Mouse (Mus musculus): ENCODE measurements around the gene Dnmt3a. TPM values are rescaled to one million over a fixed set of nuclear protein-coding genes. Genes with fewer than 3 reads are reported as not detected.

The Dnmt3a gene
- polyA plus RNA-seq, 1 experiment from 2014 or later = 61.9 TPM

- ATAC-seq (ENCODE audit: low FRiP score) = peak; percentile 88
- Histone ChIP-seq H3K4me2 (replicated peaks) (peak overlapping the region; percentile 61), H3K9me3 (ENCODE audit: control insufficient read depth, low read length) (no peaks in the 10 kb centered on the region), H3K27me3 (ENCODE audit: control insufficient read depth, insufficient read depth, low read length) (no peaks in the 10 kb centered on the region), H3K4me3 (replicated peaks; ENCODE audit: low read length) (peak overlapping the region; percentile 25), H3K27ac (peak overlapping the region; percentile 47; the same call in 1 of the 2 replicates), H3K4me1 (replicated peaks; ENCODE audit: control insufficient read depth, insufficient read depth, low read length) (peaks cover 10% of the 10 kb centered on the region), H3K9ac (peak overlapping the region; percentile 51), H3K36me3 (replicated peaks; ENCODE audit: control insufficient read depth, insufficient read depth) (no peaks in the 10 kb centered on the region)
- 1% methylated on average over 22 of the region's 22 CpGs for WGBS
- DNase-seq (ENCODE audit: low spot score) = peak; percentile 97
These were observed 14.1 kb upstream of the Dnmt3a start for GRCm38 (mm10) chr12:3791732-3792131.

- H3K9me3 ChIP-seq (ENCODE audit: control insufficient read depth, low read length) = no peaks in the 10 kb centered on the region
- H3K4me3 ChIP-seq (replicated peaks; ENCODE audit: low read length) = peak overlapping the region; percentile 25
- no peaks in the 10 kb centered on the region for H3K36me3 ChIP-seq (replicated peaks; ENCODE audit: control insufficient read depth, insufficient read depth)
- no peaks in the 10 kb centered on the region for H3K27me3 ChIP-seq (ENCODE audit: control insufficient read depth, insufficient read depth, low read length)
- WGBS = 22% methylated on average over 8 of the region's 8 CpGs
- peak overlapping the region; percentile 47; the same call in 1 of the 2 replicates for H3K27ac ChIP-seq
- H3K4me1 ChIP-seq (replicated peaks; ENCODE audit: control insufficient read depth, insufficient read depth, low read length) = peaks cover 10% of the 10 kb centered on the region
- ATAC-seq (ENCODE audit: low FRiP score) (no peak), DNase-seq (ENCODE audit: low spot score) (no peak)
- H3K9ac ChIP-seq = peak overlapping the region; percentile 51
- H3K4me2 ChIP-seq (replicated peaks) = peak overlapping the region; percentile 61
These were observed 13.6 kb upstream of the Dnmt3a start for GRCm38 (mm10) chr12:3792248-3792647.

DNA sequence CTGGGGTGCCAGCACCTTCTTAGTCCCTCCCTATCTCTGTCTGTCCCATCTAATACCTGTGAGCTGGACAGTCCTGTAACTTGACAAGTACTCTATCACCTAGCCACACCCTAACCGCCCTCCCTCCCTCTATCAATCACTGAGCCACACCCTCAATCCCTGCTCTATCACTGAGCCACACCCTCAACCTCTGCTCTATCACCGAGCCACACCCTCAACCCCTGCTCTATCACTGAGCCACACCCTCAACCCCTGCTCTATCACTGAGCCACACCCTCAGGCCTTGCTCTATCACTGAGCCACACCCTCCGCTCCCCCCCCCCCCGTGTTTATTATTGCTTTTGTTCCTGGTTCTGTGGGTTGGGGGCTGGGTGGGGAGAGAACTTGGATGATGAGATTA is 10.2 kb upstream of the Dnmt3a start:
- Histone ChIP-seq H3K4me2 (replicated peaks) (no peak overlapping the region), H3K27ac (no peak overlapping the region), H3K36me3 (replicated peaks; ENCODE audit: control insufficient read depth, insufficient read depth) (no peaks in the 10 kb centered on the region), H3K4me3 (replicated peaks; ENCODE audit: low read length) (no peak overlapping the region), H3K9ac (no peak overlapping the region), H3K27me3 (ENCODE audit: control insufficient read depth, insufficient read depth, low read length) (no peaks in the 10 kb centered on the region), H3K4me1 (replicated peaks; ENCODE audit: control insufficient read depth, insufficient read depth, low read length) (peaks cover 4% of the 10 kb centered on the region; the same call in 1 of the 2 replicates), H3K9me3 (ENCODE audit: control insufficient read depth, low read length) (no peaks in the 10 kb centered on the region)
- no peak for ATAC-seq (ENCODE audit: low FRiP score)
- WGBS = 37% methylated on average over 3 of the region's 4 CpGs
- DNase-seq (ENCODE audit: low spot score) = no peak

DNA sequence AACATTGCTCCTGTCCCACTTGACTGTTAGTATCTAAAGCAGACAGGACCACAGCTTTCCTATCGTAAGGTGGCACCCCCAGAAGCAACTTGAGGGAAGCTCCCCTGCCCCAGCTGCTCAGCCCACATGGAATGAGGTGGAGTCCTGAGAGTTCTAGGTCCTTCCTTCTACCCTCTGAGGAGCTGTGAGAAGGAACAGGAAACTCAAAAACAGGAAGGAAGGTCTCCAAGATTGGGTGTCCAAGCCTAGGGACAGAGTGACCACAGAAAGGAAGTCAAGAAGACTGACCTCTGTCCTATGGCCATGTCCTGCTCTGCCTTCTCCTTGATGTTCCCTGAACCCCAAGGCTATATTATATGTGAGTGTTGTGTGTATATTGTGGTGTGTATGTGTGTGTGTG is 6.3 kb upstream of the Dnmt3a start:
- H3K9ac ChIP-seq = no peak overlapping the region
- H3K27ac ChIP-seq = no peak overlapping the region
- H3K27me3 ChIP-seq (ENCODE audit: control insufficient read depth, insufficient read depth, low read length) = no peaks in the 10 kb centered on the region
- H3K36me3 ChIP-seq (replicated peaks; ENCODE audit: control insufficient read depth, insufficient read depth) = no peaks in the 10 kb centered on the region
- WGBS = 83% methylated on average over 1 of the region's 1 CpGs
- DNase-seq (ENCODE audit: low spot score) = no peak
- no peak for ATAC-seq (ENCODE audit: low FRiP score)
- H3K4me2 ChIP-seq (replicated peaks) = no peak overlapping the region
- no peaks in the 10 kb centered on the region for H3K4me1 ChIP-seq (replicated peaks; ENCODE audit: control insufficient read depth, insufficient read depth, low read length)
- no peak overlapping the region for H3K4me3 ChIP-seq (replicated peaks; ENCODE audit: low read length)
- no peaks in the 10 kb centered on the region for H3K9me3 ChIP-seq (ENCODE audit: control insufficient read depth, low read length)

GRCm38 (mm10) chr12:3806271-3806684 is 471 bp downstream of the Dnmt3a start:
- Histone ChIP-seq H3K27me3 (ENCODE audit: control insufficient read depth, insufficient read depth, low read length) (no peaks in the 10 kb centered on the region), H3K9me3 (ENCODE audit: control insufficient read depth, low read length) (no peaks in the 10 kb centered on the region), H3K27ac (peak overlapping the region; percentile 92), H3K36me3 (replicated peaks; ENCODE audit: control insufficient read depth, insufficient read depth) (no peaks in the 10 kb centered on the region), H3K4me3 (replicated peaks; ENCODE audit: low read length) (peak overlapping the region; percentile 84), H3K4me1 (replicated peaks; ENCODE audit: control insufficient read depth, insufficient read depth, low read length) (peaks cover 36% of the 10 kb centered on the region; the same call in 1 of the 2 replicates), H3K9ac (peak overlapping the region; percentile 88), H3K4me2 (replicated peaks) (peak overlapping the region; percentile 69)
- ATAC-seq (ENCODE audit: low FRiP score) = peak; percentile 77
- under 1% methylated on average over 31 of the region's 41 CpGs for WGBS
- peak; percentile 78 for DNase-seq (ENCODE audit: low spot score)

- DNase-seq (ENCODE audit: low spot score) (peak; percentile 69), ATAC-seq (ENCODE audit: low FRiP score) (peak; percentile 35)
- no peaks in the 10 kb centered on the region for H3K9me3 ChIP-seq (ENCODE audit: control insufficient read depth, low read length)
- 1% methylated on average over 47 of the region's 141 CpGs for WGBS
- peaks cover 40% of the 10 kb centered on the region; the same call in 1 of the 2 replicates for H3K4me1 ChIP-seq (replicated peaks; ENCODE audit: control insufficient read depth, insufficient read depth, low read length)
- peak overlapping the region; percentile 92 for H3K27ac ChIP-seq
- peak overlapping the region; percentile 88 for H3K9ac ChIP-seq
- peak overlapping the region; percentile 69 for H3K4me2 ChIP-seq (replicated peaks)
- peak overlapping the region; percentile 84 for H3K4me3 ChIP-seq (replicated peaks; ENCODE audit: low read length)
- no peaks in the 10 kb centered on the region for H3K36me3 ChIP-seq (replicated peaks; ENCODE audit: control insufficient read depth, insufficient read depth)
- no peaks in the 10 kb centered on the region for H3K27me3 ChIP-seq (ENCODE audit: control insufficient read depth, insufficient read depth, low read length)
These were observed 1.1 kb downstream of the Dnmt3a start for GRCm38 (mm10) chr12:3806703-3807547.

DNA sequence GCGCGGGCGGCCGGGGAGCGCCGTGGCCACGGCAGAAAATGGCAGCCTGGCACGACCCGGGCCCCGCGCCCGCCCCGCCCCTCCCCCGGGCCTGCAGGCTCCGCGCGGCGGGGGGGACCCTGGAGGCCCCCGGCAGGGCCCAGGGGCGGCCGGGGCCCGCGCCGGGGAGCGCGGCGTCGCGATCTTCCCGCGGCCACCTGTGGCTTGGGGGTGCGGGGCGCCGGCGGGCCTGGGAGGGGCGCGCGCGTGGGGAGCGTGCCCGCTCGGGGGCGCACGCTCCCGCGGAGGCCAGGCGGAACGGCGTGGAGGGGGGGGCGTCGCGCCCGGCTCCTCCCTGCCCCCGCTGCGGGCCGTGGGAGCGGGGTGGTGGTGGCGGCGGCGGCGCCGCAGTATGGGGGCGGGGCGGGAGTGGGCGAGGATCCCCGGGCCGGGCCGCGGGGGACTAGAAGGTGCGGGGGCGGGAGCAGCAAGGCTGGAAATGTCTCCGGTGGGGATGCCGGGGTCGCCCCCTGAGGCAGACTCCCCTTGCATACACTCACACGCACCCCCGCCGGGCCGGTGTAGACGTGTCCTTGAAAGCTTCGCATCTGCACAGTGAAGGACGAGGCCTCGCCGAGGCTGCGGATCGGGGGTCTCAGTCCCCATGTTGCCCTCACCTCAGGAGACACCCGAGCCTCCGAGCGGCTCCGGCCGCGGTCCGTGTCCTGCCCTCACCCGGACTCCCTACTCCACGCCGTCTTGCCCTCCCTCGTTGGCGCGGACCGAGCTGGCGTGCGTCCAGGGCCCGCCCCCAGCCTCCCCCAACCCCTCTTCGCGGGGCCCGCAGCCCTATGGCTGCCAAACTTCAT is 2.0 kb downstream of the Dnmt3a start:
- peak overlapping the region; percentile 84 for H3K4me3 ChIP-seq (replicated peaks; ENCODE audit: low read length)
- peak overlapping the region; percentile 92 for H3K27ac ChIP-seq
- H3K36me3 ChIP-seq (replicated peaks; ENCODE audit: control insufficient read depth, insufficient read depth) = no peaks in the 10 kb centered on the region
- ATAC-seq (ENCODE audit: low FRiP score) (peak; percentile 42), DNase-seq (ENCODE audit: low spot score) (peak; percentile 65)
- H3K9me3 ChIP-seq (ENCODE audit: control insufficient read depth, low read length) = no peaks in the 10 kb centered on the region
- 1% methylated on average over 36 of the region's 105 CpGs for WGBS
- H3K9ac ChIP-seq = peak overlapping the region; percentile 88
- H3K4me1 ChIP-seq (replicated peaks; ENCODE audit: control insufficient read depth, insufficient read depth, low read length) = peaks cover 40% of the 10 kb centered on the region; the same call in 1 of the 2 replicates
- peak overlapping the region; percentile 69 for H3K4me2 ChIP-seq (replicated peaks)
- H3K27me3 ChIP-seq (ENCODE audit: control insufficient read depth, insufficient read depth, low read length) = no peaks in the 10 kb centered on the region

DNA sequence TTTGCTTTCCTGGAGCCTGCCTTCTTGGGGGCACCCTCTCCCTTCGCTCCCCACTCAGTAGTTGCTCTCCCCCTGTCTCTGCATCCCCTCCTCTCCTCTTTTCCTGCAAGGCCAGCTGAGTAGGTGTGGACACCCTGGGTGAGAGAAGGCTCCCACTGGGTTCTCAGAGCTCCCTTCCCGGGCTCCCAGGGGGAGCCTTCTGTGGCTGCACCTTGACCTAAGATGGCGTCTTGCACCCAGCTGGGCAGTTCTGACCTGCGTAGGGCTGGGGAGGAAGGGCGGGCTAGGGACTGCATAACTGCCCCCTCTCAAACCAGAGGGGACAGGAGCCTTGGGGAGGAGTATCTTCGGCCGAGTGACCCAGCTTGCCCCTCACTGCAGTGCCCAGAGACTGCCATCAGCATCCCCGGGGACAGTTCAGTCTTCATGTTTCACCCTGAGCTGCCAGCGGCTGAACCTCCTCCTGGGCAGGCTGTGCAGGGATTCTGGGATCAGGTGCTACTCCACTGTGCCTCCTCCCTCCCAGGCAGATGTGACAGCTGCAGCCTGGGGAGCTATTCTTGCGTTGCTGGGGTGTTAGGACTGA is 2.7 kb downstream of the Dnmt3a start:
- ATAC-seq (ENCODE audit: low FRiP score) (0 out of 2 replicates have a peak, but pooled peaks have one; percentile 0), DNase-seq (ENCODE audit: low spot score) (no peak)
- Histone ChIP-seq H3K4me3 (replicated peaks; ENCODE audit: low read length) (peak overlapping the region; percentile 84), H3K9ac (peak overlapping the region; percentile 88), H3K27ac (peak overlapping the region; percentile 92), H3K36me3 (replicated peaks; ENCODE audit: control insufficient read depth, insufficient read depth) (no peaks in the 10 kb centered on the region), H3K4me1 (replicated peaks; ENCODE audit: control insufficient read depth, insufficient read depth, low read length) (peaks cover 40% of the 10 kb centered on the region; the same call in 1 of the 2 replicates), H3K27me3 (ENCODE audit: control insufficient read depth, insufficient read depth, low read length) (no peaks in the 10 kb centered on the region), H3K4me2 (replicated peaks) (peak overlapping the region; percentile 69), H3K9me3 (ENCODE audit: control insufficient read depth, low read length) (no peaks in the 10 kb centered on the region)
- WGBS = 2% methylated on average over 10 of the region's 10 CpGs
